Mouse (Mus musculus) liver, adult 10 weeks (tissue): ENCODE results near the gene Prkcsh. TPM values are rescaled to one million over a fixed set of nuclear protein-coding genes. Genes with fewer than 3 reads are reported as not detected.

Experiments used
- polyA plus RNA-seq: library from polyadenylated mRNA; stranded (reverse); fragments of 350-450 nt; fragmentation: Illumina TruSeq; extraction: RNeasy Lipid Tissue Mini Kit (QIAGEN cat#74804); gene quantifications from one replicate; pipeline ENCODE4 v1.2.3, GENCODE M21; 2014; ENCODE audit warnings: low read depth, low replicate concordance

The Prkcsh gene
- 9.6 TPM for polyA plus RNA-seq

GRCm38 (mm10) chr9:22002194-22003162 lies at the start of gene Prkcsh, which contains the start of gene Ccdc151:
TSS of gene Prkcsh (plus strand) at chr9:22002806.
TSS of gene Ccdc151 (minus strand) at chr9:22002634.

GRCm38 (mm10) chr9:21955570-21956281 lies 46.9 kb upstream of the Prkcsh start, which contains the start of gene Swsap1:
TSS of gene Swsap1 (plus strand) at chr9:21955755.

GRCm38 (mm10) chr9:21963417-21963816 lies 39.2 kb upstream of the Prkcsh start, which contains the start of gene Epor:
TSS of gene Epor (minus strand) at chr9:21963506.

GRCm38 (mm10) chr9:21989230-21990110 lies 13.1 kb upstream of the Prkcsh start, which contains the start of gene Rgl3:
TSS of gene Rgl3 (minus strand) at chr9:21989446.

GRCm38 (mm10) chr9:22051958-22052254 lies 49.3 kb downstream of the Prkcsh start, which contains the start of gene Elavl3:
TSS of gene Elavl3 (minus strand) at chr9:22052023.

Other genes with a start within 250 kb of the Prkcsh start
- 6.4 TPM for gene Spc24, start 242.5 kb upstream of the Prkcsh start, polyA plus RNA-seq
- 7.5 TPM for gene Kank2, start 204.1 kb upstream of the Prkcsh start, polyA plus RNA-seq
- gene Angptl8, start 167.3 kb upstream of the Prkcsh start, polyA plus RNA-seq: not detected
- 3.8 TPM for gene Dock6, start 150.2 kb upstream of the Prkcsh start, polyA plus RNA-seq
- 1.7 TPM for gene Rab3d, start 84.6 kb upstream of the Prkcsh start, polyA plus RNA-seq
- 1.5 TPM for gene Ccdc159, start 75.3 kb upstream of the Prkcsh start, polyA plus RNA-seq
- gene Tmem205, start 75.2 kb upstream of the Prkcsh start, polyA plus RNA-seq: 32.3 TPM
- 0.32 TPM for gene Plppr2, start 65.8 kb upstream of the Prkcsh start, polyA plus RNA-seq
- gene Swsap1, start 47.1 kb upstream of the Prkcsh start, polyA plus RNA-seq: 3.7 TPM
- not detected for gene Epor, start 39.3 kb upstream of the Prkcsh start, polyA plus RNA-seq
- 3.0 TPM for gene Rgl3, start 13.4 kb upstream of the Prkcsh start, polyA plus RNA-seq
- not detected for gene Ccdc151, start 172 bp upstream of the Prkcsh start, polyA plus RNA-seq
- not detected for gene Elavl3, start 49.2 kb downstream of the Prkcsh start, polyA plus RNA-seq
- gene Gm49318, start 68.5 kb downstream of the Prkcsh start, polyA plus RNA-seq: not detected
- 0.16 TPM for gene Zfp653, start 68.6 kb downstream of the Prkcsh start, polyA plus RNA-seq
- 8.2 TPM for gene Ecsit, start 82.6 kb downstream of the Prkcsh start, polyA plus RNA-seq
- gene Cnn1, start 96.4 kb downstream of the Prkcsh start, polyA plus RNA-seq: 0.50 TPM
- 9.1 TPM for gene Elof1, start 114.4 kb downstream of the Prkcsh start, polyA plus RNA-seq
- gene Acp5, start 132.9 kb downstream of the Prkcsh start, polyA plus RNA-seq: 14.5 TPM
- gene Pigyl, start 154.0 kb downstream of the Prkcsh start, polyA plus RNA-seq: 5.8 TPM
- gene Zfp872, start 185.3 kb downstream of the Prkcsh start, polyA plus RNA-seq: 0.21 TPM
- 34.5 TPM for gene Zfp809, start 222.9 kb downstream of the Prkcsh start, polyA plus RNA-seq